Mouse (Mus musculus) kidney, embryonic 14.5 days (tissue): ENCODE data around the gene Tet3. TPM values are rescaled to one million over a fixed set of nuclear protein-coding genes. Genes with fewer than 3 reads are reported as not detected.
A peak's percentile ranks its signal among the peaks of the same experiment; 100 is the strongest.

ENCODE experiments used
- ATAC-seq: fragments of 200-750 bp; cut with Nextera tagmentation; 2 replicates; pipeline ENCODE4 v1.8.0; 2017; ENCODE audit warnings: moderate number of reproducible peaks, mild to moderate bottlenecking, moderate TSS enrichment, moderate library complexity; ENCODE audit not compliant: low FRiP score, low TSS enrichment
- H3K27ac ChIP-seq: fragments of 300-500 bp; sonication (generic); 2 replicates; pipeline ENCODE4 v1.5.1; 2014; ENCODE audit warnings: low read depth, mild to moderate bottlenecking, low read length, moderate library complexity, mixed read lengths
- H3K27me3 ChIP-seq: fragments of 300-500 bp; sonication (generic); 2 replicates; pipeline ENCODE4 v1.6.1; 2014; ENCODE audit warnings: mild to moderate bottlenecking, low read length; ENCODE audit not compliant: control insufficient read depth, insufficient read depth
- H3K36me3 ChIP-seq: fragments of 300-500 bp; sonication (generic); 2 replicates; pipeline ENCODE4 v1.6.1; 2014; ENCODE audit warnings: low read length, mixed read lengths; ENCODE audit not compliant: control insufficient read depth, insufficient read depth
- H3K4me1 ChIP-seq: fragments of 300-500 bp; sonication (generic); 2 replicates; pipeline ENCODE4 v1.6.1; 2014; ENCODE audit warnings: low read length, mixed read lengths; ENCODE audit not compliant: control insufficient read depth, insufficient read depth
- H3K4me2 ChIP-seq: fragments of 300-500 bp; sonication (generic); replicated peaks from 2 replicates; pipeline ENCODE4 v1.6.1; 2014; ENCODE audit warnings: low read depth, mild to moderate bottlenecking, low read length
- H3K4me3 ChIP-seq: fragments of 300-500 bp; sonication (generic); 2 replicates; pipeline ENCODE4 v1.5.1; 2014; ENCODE audit warnings: mild to moderate bottlenecking, low read length
- H3K9ac ChIP-seq: fragments of 300-500 bp; sonication (generic); 2 replicates; pipeline ENCODE4 v1.6.1; 2014; ENCODE audit warnings: low read depth, mild to moderate bottlenecking, low read length, moderate library complexity
- H3K9me3 ChIP-seq: fragments of 300-500 bp; sonication (generic); 2 replicates; pipeline ENCODE4 v1.6.1; 2016; ENCODE audit warnings: low read length; ENCODE audit not compliant: control insufficient read depth
- WGBS: fragments of 180-500 bp; shearing (Covaris S2); extraction: QIAGEN DNeasy Blood & Tissue Kit; methylation state at CpG from one replicate; pipeline ENCODE4 v1.1.7; 2014; 5-methylcytosine and 5-hydroxymethylcytosine counted together
- polyA plus RNA-seq: library from polyadenylated mRNA; unstranded; fragments of >200 nt; fragmentation: Nextera tagmentation; extraction: Ambion mirVana; gene quantifications from 2 replicates; pipeline ENCODE4 v1.2.1, GENCODE M21; 2014

Tet3 gene
- polyA plus RNA-seq, 1 experiment from 2014 or later = 48.6 TPM

DNA sequence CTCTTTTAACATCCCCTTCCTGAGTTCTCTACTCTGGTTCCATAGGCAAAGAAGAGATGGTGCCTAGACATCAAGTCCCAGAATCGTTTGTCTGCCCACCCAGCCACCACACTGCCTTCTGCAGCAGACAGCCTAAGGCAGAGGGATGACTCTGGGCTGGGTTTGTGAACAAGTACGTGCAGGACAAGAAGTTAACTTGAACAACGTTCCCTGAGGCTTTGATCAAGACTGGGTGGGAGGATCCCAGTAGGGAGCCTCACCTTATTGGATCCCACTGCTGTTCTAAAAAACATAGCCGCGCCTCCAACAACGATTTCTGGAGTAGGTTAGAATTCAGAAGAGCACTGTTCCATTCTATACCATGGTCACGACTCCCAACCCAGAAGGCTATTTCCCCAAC is 11.9 kb downstream of the Tet3 start:
- no peak overlapping the region for H3K4me3 ChIP-seq
- H3K4me1 ChIP-seq = peaks cover 75% of the 10 kb centered on the region
- peaks cover 13% of the 10 kb centered on the region; the same call in 1 of the 2 replicates for H3K36me3 ChIP-seq
- H3K9me3 ChIP-seq = no peaks in the 10 kb centered on the region
- ATAC-seq = no peak
- H3K27ac ChIP-seq = no peak overlapping the region
- H3K27me3 ChIP-seq = no peaks in the 10 kb centered on the region
- no peak overlapping the region for H3K4me2 ChIP-seq
- no peak overlapping the region for H3K9ac ChIP-seq
- 65% methylated on average over 7 of the region's 7 CpGs for WGBS

DNA sequence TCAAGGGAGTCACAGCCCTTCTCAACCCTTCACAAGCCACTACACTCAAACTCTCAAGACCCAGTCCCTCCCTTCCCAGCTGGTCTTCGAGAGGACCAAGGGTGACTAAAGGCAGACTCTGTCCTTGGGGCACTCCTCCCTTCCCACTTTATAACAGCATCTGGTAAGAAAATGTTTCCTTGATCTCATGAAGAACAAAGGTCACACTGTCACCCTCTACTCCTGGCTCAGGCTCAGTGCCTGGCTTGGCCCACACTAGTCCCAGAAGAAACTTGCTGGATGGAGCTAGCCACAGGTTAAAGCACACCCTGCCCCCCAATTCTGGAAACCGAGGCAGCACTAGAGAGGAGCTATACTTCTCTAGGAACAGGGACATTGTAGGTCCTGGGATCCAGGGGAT is 13.1 kb downstream of the Tet3 start:
- Histone ChIP-seq H3K4me1 (peaks cover 68% of the 10 kb centered on the region), H3K4me3 (no peak overlapping the region), H3K27ac (0 out of 2 replicates have a peak overlapping the region, but pooled peaks have one; percentile 3), H3K4me2 (no peak overlapping the region), H3K36me3 (peaks cover 13% of the 10 kb centered on the region; the same call in 1 of the 2 replicates), H3K27me3 (no peaks in the 10 kb centered on the region), H3K9me3 (no peaks in the 10 kb centered on the region), H3K9ac (no peak overlapping the region)
- WGBS = 57% methylated on average over 2 of the region's 2 CpGs
- ATAC-seq = no peak

DNA sequence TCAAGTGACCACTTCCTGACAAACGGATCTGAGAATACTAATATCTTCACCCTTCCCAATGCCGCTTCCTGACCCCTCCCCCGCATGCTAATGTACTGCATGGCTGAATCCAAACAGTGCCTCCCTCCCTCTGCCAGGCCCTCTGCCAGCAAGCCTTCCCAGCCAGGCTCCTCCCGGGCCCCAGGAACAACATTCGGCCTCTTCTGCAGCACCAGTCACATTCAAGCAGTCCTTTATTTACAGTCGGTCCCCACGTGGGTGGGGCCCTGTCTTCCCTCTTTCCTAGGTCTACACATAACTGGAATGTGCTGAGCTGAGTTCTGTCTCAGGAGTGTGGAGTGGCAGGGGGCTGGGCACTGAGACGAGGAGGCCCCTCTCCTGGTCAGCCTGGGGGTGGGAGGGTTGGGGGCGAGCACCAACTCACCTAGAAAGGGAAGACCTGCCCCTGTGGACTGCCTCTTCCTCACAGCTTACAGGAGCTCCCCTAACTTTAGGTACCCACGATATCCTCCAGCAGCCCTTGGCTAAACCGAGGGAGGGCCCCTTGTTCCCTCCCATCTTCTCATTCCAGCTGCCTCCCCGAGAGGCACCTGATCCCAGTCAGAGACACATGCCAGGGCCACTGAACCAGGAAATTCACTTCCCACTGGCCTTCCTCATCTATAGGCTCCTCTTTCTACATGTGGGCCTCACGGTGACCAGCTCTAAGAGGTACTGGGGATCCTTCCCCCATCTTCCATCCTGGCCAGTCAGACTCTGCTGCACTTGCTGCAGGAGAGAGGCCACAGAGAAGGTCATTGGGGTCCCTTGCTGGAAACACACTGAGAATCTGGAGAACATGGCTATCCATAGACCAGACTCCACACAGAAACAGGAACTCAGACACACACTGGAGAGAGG is 15.2 kb downstream of the Tet3 start:
- 3% methylated on average over 13 of the region's 13 CpGs for WGBS
- peak overlapping the region; percentile 24; the same call in 1 of the 2 replicates for H3K9ac ChIP-seq
- H3K4me2 ChIP-seq = peak overlapping the region; percentile 70
- H3K4me1 ChIP-seq = peaks cover 63% of the 10 kb centered on the region
- peaks cover 15% of the 10 kb centered on the region; the same call in 1 of the 2 replicates for H3K36me3 ChIP-seq
- no peak overlapping the region for H3K4me3 ChIP-seq
- H3K27ac ChIP-seq = peak overlapping the region; percentile 83
- H3K9me3 ChIP-seq = no peaks in the 10 kb centered on the region
- no peaks in the 10 kb centered on the region for H3K27me3 ChIP-seq
- peak; percentile 76 for ATAC-seq

DNA sequence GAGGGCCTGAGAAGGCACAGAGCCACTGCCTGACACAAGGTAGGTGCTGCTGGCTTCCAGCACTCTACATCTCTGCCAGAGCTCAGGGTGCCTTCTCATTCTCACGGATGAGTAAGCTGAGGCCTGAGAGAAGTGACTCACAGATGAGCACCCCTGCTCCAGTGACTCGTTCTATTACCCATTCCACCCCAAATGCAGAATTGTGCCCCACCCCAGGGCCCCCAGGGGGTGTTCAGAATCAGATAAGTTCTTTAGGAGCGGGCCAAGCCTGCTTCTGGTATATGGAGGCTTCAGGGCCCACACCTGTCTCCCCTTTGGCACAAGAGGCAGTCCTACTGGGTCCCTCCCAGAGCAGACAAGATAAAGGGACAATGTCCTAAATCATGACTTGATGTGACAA is 16.2 kb downstream of the Tet3 start:
- ATAC-seq = no peak
- Histone ChIP-seq H3K36me3 (peaks cover 20% of the 10 kb centered on the region; the same call in 1 of the 2 replicates), H3K27me3 (no peaks in the 10 kb centered on the region), H3K4me3 (peak overlapping the region; percentile 55; the same call in 1 of the 2 replicates), H3K4me2 (peak overlapping the region; percentile 70), H3K27ac (peak overlapping the region; percentile 83; the same call in 1 of the 2 replicates), H3K9ac (peak overlapping the region; percentile 24; the same call in 1 of the 2 replicates), H3K4me1 (peaks cover 70% of the 10 kb centered on the region), H3K9me3 (no peaks in the 10 kb centered on the region)
- 31% methylated on average over 3 of the region's 3 CpGs for WGBS

DNA sequence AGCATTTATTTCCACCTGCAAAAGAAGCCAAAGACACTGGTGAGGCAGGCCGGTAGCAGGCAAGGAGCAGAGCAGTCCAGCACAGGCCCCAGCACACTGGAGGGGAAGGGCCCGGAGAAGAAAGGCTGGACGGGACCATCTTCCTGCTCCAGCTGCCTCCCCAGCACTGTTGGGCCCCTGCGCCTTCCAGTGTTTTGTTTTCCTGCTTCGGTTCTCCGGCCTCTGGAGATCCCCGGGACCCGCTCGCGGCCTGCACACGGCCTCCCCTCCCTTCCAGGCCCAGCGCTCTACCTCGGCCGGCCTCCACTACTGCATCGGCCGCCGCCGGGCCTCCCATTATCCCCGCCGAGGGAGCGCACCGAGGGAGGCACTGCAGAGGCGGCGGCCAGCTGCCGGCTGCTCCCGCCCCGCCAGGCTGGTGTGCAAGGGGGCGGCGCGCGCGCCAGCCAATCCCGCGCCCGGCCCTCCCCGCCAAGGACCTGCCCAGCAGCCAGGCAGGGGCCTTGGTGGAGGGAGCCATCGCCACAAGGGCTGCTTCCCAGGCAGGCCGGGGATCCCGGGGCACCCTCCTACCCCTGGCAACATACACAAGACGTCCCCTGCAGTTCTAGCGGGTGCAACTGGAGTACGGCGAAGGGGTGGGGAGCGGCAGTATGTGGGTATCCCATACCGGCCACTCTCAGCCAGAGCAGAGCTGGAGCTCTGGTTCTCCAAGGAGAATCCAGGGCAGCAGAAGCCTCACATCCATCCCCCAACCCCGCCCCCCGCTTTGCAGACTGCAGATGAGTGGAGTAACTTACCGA is 17.4 kb downstream of the Tet3 start:
- peak; percentile 86 for ATAC-seq
- Histone ChIP-seq H3K36me3 (peaks cover 18% of the 10 kb centered on the region; the same call in 1 of the 2 replicates), H3K9me3 (no peaks in the 10 kb centered on the region), H3K9ac (peak overlapping the region; percentile 69), H3K27ac (peak overlapping the region; percentile 83), H3K27me3 (no peaks in the 10 kb centered on the region), H3K4me2 (peak overlapping the region; percentile 70), H3K4me1 (peaks cover 69% of the 10 kb centered on the region), H3K4me3 (peak overlapping the region; percentile 55)
- under 1% methylated on average over 42 of the region's 48 CpGs for WGBS

DNA sequence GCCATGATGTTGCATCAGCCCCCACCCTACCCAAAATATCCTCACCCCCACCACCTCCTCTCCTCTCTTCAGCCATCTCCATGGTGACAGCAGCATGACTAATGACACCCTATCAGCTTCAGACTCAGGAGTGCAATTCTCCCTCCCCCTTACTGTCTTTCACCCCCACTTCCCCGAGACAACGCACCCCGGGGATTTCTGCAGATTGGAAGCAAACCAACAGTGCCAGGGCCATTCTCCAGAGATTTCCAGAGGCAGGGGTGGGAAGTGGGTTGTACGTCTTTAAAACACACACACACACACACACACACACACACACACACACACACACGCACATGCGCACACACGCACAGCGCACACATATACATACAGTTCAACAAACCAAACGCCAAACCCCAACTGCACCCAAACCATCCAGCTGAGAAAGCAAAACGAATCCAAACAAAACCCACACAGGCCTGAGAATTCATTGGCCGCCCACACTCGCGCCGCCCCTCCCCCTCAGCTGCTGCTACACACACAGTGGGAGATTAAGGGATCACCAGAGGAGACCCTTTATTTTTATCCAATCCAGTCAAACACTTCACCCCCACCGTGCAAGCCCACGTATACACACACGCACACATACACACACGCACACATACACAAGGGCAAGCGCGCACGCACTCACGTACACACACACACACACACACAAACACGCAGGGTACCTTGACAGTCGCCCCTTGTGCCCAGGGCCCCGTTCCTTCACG is 18.2 kb downstream of the Tet3 start:
- Histone ChIP-seq H3K4me2 (peak overlapping the region; percentile 70), H3K9ac (peak overlapping the region; percentile 69), H3K4me1 (peaks cover 68% of the 10 kb centered on the region), H3K9me3 (no peaks in the 10 kb centered on the region), H3K36me3 (peaks cover 18% of the 10 kb centered on the region; the same call in 1 of the 2 replicates), H3K27me3 (no peaks in the 10 kb centered on the region), H3K27ac (peak overlapping the region; percentile 83), H3K4me3 (peak overlapping the region; percentile 55)
- WGBS = 3% methylated on average over 26 of the region's 26 CpGs
- peak; percentile 21 for ATAC-seq

DNA sequence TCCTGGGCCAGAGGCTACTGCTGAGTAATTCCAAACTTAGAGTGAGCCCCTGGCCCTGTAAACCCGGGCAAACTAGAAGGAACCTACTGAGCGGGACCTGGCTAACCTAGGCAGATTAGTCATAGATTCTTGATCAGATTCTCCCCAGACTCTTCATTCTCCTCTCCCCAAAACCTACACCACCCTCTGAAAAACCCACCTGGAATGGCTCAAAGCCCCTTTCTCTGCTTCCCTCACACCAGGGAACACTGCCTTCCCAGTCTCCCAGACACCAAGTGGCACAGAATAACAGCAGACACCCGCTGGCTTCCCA is 18.7 kb downstream of the Tet3 start:
- ATAC-seq = no peak
- Histone ChIP-seq H3K4me1 (peaks cover 66% of the 10 kb centered on the region), H3K4me3 (peak overlapping the region; percentile 55; the same call in 1 of the 2 replicates), H3K9ac (peak overlapping the region; percentile 69; the same call in 1 of the 2 replicates), H3K36me3 (peaks cover 17% of the 10 kb centered on the region; the same call in 1 of the 2 replicates), H3K27ac (no peak overlapping the region), H3K27me3 (no peaks in the 10 kb centered on the region), H3K9me3 (no peaks in the 10 kb centered on the region), H3K4me2 (peak overlapping the region; percentile 70)
- 37% methylated on average over 3 of the region's 3 CpGs for WGBS

DNA sequence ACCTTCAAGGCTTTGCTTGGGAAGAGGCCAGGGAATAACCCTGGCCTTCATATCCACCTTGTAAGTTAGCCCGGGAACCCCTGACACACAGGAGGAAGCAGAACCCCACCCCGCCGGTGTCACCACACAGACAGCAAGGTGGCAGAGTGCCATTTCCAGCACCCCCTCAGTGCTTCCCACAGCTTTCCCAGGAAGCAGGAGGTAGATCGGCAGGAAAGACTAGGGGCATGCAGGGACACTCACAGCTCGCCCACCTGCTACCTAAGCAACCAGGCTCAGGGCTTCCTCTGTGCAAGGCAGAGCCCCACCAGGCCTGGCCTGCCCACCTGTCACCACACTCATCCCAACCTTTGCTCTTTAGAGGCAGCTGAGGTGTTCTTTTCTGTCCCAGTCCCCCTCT is 19.1 kb downstream of the Tet3 start:
- no peak overlapping the region; the same call in 1 of the 2 replicates for H3K9ac ChIP-seq
- H3K27ac ChIP-seq = no peak overlapping the region
- no peak for ATAC-seq
- H3K4me1 ChIP-seq = peaks cover 62% of the 10 kb centered on the region
- no peaks in the 10 kb centered on the region for H3K27me3 ChIP-seq
- H3K4me2 ChIP-seq = peak overlapping the region; percentile 70
- whole genome bisulfite sequencing = 71% methylated on average over 5 of the region's 5 CpGs
- H3K36me3 ChIP-seq = peaks cover 17% of the 10 kb centered on the region; the same call in 1 of the 2 replicates
- H3K9me3 ChIP-seq = no peaks in the 10 kb centered on the region
- peak overlapping the region; percentile 55; the same call in 1 of the 2 replicates for H3K4me3 ChIP-seq
